Mouse (Mus musculus): ENCODE measurements around the gene S100a11. TPM values are rescaled to one million over a fixed set of nuclear protein-coding genes. Genes with fewer than 3 reads are reported as not detected.
"Not testable (repeated sequence)": the region's sequence is repeated elsewhere in the genome, so short reads cannot be mapped to it uniquely, and the experiment has no call there.

S100a11 gene
- polyA plus RNA-seq, 1 experiment: 912 TPM

GRCm38 (mm10) chr3:93521462-93522057, 1.3 kb downstream of the S100a11 start:
- peak; percentile 23 for DNase-seq (ENCODE audit: low spot score)

- DNase-seq (ENCODE audit: low spot score): peak; percentile 33
Observed at GRCm38 (mm10) chr3:93522611-93523010, 2.3 kb downstream of the S100a11 start.

- no peak for DNase-seq (ENCODE audit: low spot score)
Observed at GRCm38 (mm10) chr3:93527300-93527699, 7.0 kb downstream of the S100a11 start.

- no peak for DNase-seq (ENCODE audit: low spot score)
Observed at GRCm38 (mm10) chr3:93528807-93529206, 8.5 kb downstream of the S100a11 start.

GRCm38 (mm10) chr3:93537068-93537576, 16.8 kb downstream of the S100a11 start:
- no peak for DNase-seq (ENCODE audit: low spot score)

GRCm38 (mm10) chr3:93538486-93538885, 18.2 kb downstream of the S100a11 start:
- no peak for DNase-seq (ENCODE audit: low spot score)

GRCm38 (mm10) chr3:93541501-93541900, 21.2 kb downstream of the S100a11 start:
- DNase-seq (ENCODE audit: low spot score): no peak

- DNase-seq (ENCODE audit: low spot score): not testable (repeated sequence)
Observed at GRCm38 (mm10) chr3:93544170-93544569, 23.9 kb downstream of the S100a11 start.

GRCm38 (mm10) chr3:93547099-93547648, 26.9 kb downstream of the S100a11 start:
- DNase-seq (ENCODE audit: low spot score): peak; percentile 77

- no peak for DNase-seq (ENCODE audit: low spot score)
Observed at GRCm38 (mm10) chr3:93547749-93548540, 27.7 kb downstream of the S100a11 start.

- DNase-seq (ENCODE audit: low spot score): no peak
Observed at GRCm38 (mm10) chr3:93548541-93549266, 28.4 kb downstream of the S100a11 start.

GRCm38 (mm10) chr3:93549986-93550385, 29.7 kb downstream of the S100a11 start:
- DNase-seq (ENCODE audit: low spot score): no peak

GRCm38 (mm10) chr3:93551950-93552901, 31.9 kb downstream of the S100a11 start:
- no peak for DNase-seq (ENCODE audit: low spot score)

GRCm38 (mm10) chr3:93553311-93553710, 33.0 kb downstream of the S100a11 start:
- DNase-seq (ENCODE audit: low spot score): no peak

- no peak for DNase-seq (ENCODE audit: low spot score)
Observed at GRCm38 (mm10) chr3:93553765-93554378, 33.6 kb downstream of the S100a11 start.

- no peak for DNase-seq (ENCODE audit: low spot score)
Observed at GRCm38 (mm10) chr3:93554379-93554980, 34.2 kb downstream of the S100a11 start.

- peak; percentile 68 for DNase-seq (ENCODE audit: low spot score)
Observed at GRCm38 (mm10) chr3:93554981-93555877, 34.9 kb downstream of the S100a11 start, which contains the start of gene S100a10. Gene S100a10 (plus strand): TSS chr3:93555080.

- DNase-seq (ENCODE audit: low spot score): no peak
Observed at GRCm38 (mm10) chr3:93555878-93556254, 35.6 kb downstream of the S100a11 start.

- no peak for DNase-seq (ENCODE audit: low spot score)
Observed at GRCm38 (mm10) chr3:93556599-93556998, 36.3 kb downstream of the S100a11 start.
